Mouse (Mus musculus) kidney, adult 11 months (tissue): ENCODE measurements around the gene Gm9833.

Experiments used
- DNase-seq: peaks from one replicate; pipeline ENCODE4 v3.0.0; 2022

The Gm9833 gene

DNA sequence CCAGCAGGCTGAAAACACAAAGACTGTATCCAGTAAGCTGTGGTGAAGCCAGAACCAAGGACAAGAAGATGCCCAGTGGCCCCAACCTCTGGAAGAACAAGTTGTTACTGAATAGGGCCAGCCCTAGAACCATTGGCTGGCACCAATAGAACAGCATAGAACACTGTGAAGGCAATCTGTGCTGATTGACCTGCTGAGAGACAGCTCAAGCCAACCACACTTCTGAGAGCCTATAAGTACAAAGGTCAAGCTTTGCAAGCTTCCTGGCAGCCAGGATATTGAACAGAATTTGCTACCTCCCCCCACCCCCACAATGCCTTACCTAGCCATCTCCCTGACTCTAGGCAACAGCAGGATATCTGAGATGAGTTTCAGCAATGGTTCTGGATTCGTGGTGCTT lies 35.7 kb downstream of the Gm9833 start:
- DNase-seq: no peak

DNA sequence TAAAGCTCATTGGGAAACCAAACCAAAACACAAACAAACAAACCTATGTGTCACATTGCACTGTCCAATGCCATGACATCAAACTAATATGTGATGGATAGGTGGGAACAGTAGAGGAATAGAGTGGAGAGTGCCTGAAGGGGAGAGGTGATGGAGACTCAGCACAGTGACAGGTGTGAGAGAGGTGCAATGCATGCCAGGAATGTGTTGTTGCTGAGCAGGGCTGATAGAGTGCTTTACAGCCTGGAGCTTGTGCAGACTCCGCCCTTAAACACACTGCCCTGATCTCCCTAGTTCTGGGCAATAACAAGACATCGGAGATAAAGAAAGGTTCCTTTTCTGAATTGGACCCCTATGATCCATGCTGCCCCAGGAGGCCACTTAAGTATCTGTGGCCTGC lies 36.2 kb downstream of the Gm9833 start:
- DNase-seq: no peak

GRCm38 (mm10) chr3:10125301-10125700 lies 37.4 kb downstream of the Gm9833 start:
- DNase-seq: no peak

DNA sequence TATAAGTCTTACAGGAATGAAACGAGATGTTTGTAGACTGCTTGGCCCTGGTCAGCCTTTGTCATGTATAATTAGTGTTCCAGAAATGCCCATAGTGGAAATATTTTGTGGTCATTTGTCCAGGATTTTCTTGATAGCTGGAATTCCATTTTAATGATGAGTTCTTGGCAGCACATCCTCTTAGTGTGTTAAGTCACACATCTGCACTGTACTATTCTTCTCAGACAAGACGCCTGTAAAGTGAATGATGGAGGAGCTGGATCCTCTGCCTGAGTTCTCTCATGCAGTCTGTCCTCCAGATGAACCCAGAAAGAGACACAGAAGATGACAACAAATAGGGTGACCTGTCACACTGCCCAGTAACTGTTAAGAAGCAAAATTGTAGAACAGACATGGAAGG lies 38.1 kb downstream of the Gm9833 start:
- no peak for DNase-seq

DNA sequence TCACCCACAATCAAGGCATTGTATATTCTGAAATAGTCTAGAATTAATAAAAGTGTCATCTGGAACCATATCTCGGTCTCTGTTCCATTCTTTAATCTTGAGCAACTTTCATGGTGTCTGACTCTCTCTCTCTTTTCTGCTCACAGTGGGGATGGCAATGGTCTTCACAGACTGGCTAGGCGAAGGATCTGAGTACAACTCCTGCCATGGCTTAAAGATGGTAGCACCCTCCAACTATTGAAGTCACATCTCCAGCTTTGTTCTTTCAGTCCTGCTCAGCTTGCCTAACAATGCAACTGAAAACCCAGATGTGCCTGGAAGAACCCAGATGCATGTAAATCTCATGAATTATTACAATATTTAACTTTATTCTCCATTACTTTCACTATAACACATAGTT lies 38.6 kb downstream of the Gm9833 start:
- DNase-seq: no peak

DNA sequence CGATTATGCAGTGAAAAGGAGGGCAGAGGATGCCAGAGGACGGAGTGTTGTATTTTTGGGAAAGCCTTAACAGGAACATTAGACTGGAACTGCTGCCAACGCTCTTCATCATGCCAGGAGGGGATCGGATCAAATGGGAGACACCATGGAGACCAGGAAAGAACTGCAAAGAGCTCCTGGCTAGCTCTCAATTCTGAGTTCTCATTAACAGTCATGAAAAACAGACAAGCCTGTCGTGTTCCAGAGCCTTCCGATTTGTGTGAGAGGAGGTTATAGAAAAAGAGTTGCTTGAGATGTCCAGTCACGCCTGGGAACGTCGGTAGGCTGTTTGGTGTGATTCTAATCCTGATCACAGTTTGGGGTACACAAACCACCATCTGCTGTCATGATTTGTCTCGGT lies 39.0 kb downstream of the Gm9833 start:
- no peak for DNase-seq

- no peak for DNase-seq
These were observed 39.6 kb downstream of the Gm9833 start for GRCm38 (mm10) chr3:10127505-10127904.
